Mouse (Mus musculus) lung, postnatal 0 days (tissue): ENCODE measurements around the gene Sin3b.

Source experiments
- CTCF ChIP-seq: IDR thresholded peaks from 2 replicates; pipeline ENCODE4 v1.5.1; 2016; ENCODE audit warnings: antibody characterized with exemption, mild to moderate bottlenecking
- EP300 ChIP-seq: IDR thresholded peaks from 2 replicates; pipeline ENCODE4 v1.6.1; 2016; ENCODE audit warnings: antibody characterized with exemption, mild to moderate bottlenecking, control low read depth

GRCm38 (mm10) chr8:72749846-72750245 is 26.8 kb downstream of the Sin3b start:
- TF ChIP-seq CTCF: no peak
- TF ChIP-seq EP300: no peak
